Mouse (Mus musculus): Measurements from ENCODE around the gene Filip1. TPM values are rescaled to one million over a fixed set of nuclear protein-coding genes. Genes with fewer than 3 reads are reported as not detected.

Filip1 gene
- total RNA-seq, 2 experiments from 2014 or later, result 16.2 to 16.4 TPM

- Histone ChIP-seq H3K4me3 (no peak overlapping the region), H3K27ac (no peak overlapping the region)
- intact Hi-C loops (cut with DNase I), result no loop called here
- TF ChIP-seq CTCF (IDR thresholded peaks at IDR 0.05), result no peak
- DNase-seq (ENCODE audit: extremely low spot score in 1 of 2, low spot score in 2 of 2), result no peak
Measured at GRCm38 (mm10) chr9:79943986-79944385, 68.7 kb downstream of the Filip1 start.

GRCm38 (mm10) chr9:79938416-79939206 lies 74.0 kb downstream of the Filip1 start:
- no peak for TF ChIP-seq CTCF (IDR thresholded peaks at IDR 0.05)
- H3K4me3 ChIP-seq, result no peak overlapping the region
- H3K27ac ChIP-seq, result no peak overlapping the region
- no peak for DNase-seq (ENCODE audit: extremely low spot score in 1 of 2, low spot score in 2 of 2)
- intact Hi-C loops (cut with DNase I), result no loop called here

GRCm38 (mm10) chr9:79937570-79937969 lies 75.1 kb downstream of the Filip1 start:
- DNase-seq (ENCODE audit: extremely low spot score in 1 of 2, low spot score in 2 of 2), result no peak
- intact Hi-C loops (cut with DNase I), result no loop called here
- H3K4me3 ChIP-seq, result no peak overlapping the region
- TF ChIP-seq CTCF (IDR thresholded peaks at IDR 0.05), result no peak
- H3K27ac ChIP-seq, result no peak overlapping the region

DNA sequence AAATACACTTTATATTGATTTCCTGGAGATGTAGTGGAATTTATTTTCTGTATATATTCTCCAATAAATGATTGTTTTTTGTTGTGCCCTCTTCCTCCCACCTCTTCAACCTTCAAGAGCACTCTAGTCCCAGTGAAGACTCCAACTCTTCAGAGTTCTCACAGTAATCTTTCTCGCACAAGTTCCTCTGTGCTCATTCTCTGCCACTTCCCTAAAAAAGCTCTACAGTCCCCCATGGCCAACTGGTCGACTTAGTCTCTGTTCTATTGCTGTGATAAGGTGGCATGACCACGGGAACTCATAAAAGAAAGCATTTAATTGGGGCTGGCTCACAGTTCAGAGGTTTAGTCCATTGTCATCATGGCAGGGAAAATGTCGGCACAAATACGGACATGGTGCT lies 80.1 kb downstream of the Filip1 start:
- TF ChIP-seq CTCF (IDR thresholded peaks at IDR 0.05), result no peak
- no peak for DNase-seq (ENCODE audit: extremely low spot score in 1 of 2, low spot score in 2 of 2)

DNA sequence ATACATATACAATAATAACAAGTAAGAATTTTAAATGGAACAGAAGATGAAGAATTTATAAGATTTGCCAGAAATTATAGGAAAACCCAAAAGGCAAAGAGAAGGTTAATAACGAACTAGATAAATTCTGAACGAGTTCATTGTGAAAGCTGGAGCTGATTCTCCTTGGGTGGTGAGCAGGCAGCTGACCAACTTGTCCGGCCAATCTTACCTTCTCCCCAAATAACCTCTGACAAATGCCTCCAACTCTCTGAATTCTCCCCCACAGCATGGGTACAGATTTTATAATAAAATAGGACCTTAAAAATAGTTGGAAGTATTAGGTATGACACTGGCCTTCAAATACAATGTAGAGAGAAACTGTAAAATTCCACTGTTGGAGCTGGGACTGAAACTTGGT lies 84.6 kb downstream of the Filip1 start:
- Histone ChIP-seq H3K4me3 (no peak overlapping the region), H3K27ac (no peak overlapping the region)
- DNase-seq (ENCODE audit: extremely low spot score in 1 of 2, low spot score in 2 of 2), result no peak
- TF ChIP-seq CTCF (IDR thresholded peaks at IDR 0.05), result no peak
- intact Hi-C loops (cut with DNase I), result no loop called here

More for the DNA sequence above, 80.1 kb downstream of the Filip1 start:
- H3K27ac ChIP-seq, result no peak overlapping the region
- intact Hi-C loops (cut with DNase I), result no loop called here
- no peak overlapping the region for H3K4me3 ChIP-seq

- intact Hi-C loops (cut with DNase I), result no loop called here
- no peak overlapping the region for H3K27ac ChIP-seq
- H3K4me3 ChIP-seq, result no peak overlapping the region
- DNase-seq (ENCODE audit: extremely low spot score in 1 of 2, low spot score in 2 of 2), result peak in 1 of 2 experiments; percentile 31
- no peak for TF ChIP-seq CTCF (IDR thresholded peaks at IDR 0.05)
Measured at GRCm38 (mm10) chr9:79927156-79927870, 85.3 kb downstream of the Filip1 start.

DNA sequence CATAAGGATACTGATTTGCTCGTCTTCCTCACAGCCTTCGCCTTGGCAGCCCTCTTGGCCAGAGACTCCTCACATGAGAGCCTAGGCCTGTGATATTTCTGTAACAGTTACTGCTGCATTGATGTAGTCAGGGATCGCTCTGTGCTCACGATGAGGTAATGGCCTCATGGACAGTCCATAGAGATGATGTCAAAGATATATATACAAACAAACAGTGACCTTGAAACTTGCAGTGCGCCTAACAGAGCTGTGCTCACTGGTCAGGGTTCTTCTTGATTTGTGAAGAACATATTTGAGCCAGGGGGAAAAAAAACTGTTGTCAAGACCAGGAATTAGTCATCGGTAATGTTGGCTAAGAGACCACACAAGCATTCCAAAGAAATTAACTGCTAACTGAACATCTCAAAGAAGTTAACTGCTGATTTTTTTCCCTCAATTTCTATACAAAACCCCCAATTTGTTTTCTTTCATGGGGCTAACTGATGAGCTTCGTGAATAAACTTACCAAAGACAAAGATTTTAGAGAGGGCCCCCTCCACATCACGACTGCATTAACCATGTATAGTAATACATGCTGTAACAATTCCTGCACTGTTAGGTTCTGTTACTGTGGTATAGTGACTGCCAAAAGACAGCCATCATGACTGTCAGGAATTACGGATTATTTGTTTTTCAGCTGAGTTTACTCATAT lies 86.0 kb downstream of the Filip1 start:
- intact Hi-C loops (cut with DNase I), result no loop called here
- no peak overlapping the region for H3K27ac ChIP-seq
- no peak for DNase-seq (ENCODE audit: extremely low spot score in 1 of 2, low spot score in 2 of 2)
- no peak for TF ChIP-seq CTCF (IDR thresholded peaks at IDR 0.05)
- no peak overlapping the region for H3K4me3 ChIP-seq

GRCm38 (mm10) chr9:79925950-79926349 lies 86.7 kb downstream of the Filip1 start:
- no peak for TF ChIP-seq CTCF (IDR thresholded peaks at IDR 0.05)
- DNase-seq (ENCODE audit: extremely low spot score in 1 of 2, low spot score in 2 of 2), result no peak
- no peak overlapping the region for H3K4me3 ChIP-seq
- no peak overlapping the region for H3K27ac ChIP-seq
- intact Hi-C loops (cut with DNase I), result no loop called here

DNA sequence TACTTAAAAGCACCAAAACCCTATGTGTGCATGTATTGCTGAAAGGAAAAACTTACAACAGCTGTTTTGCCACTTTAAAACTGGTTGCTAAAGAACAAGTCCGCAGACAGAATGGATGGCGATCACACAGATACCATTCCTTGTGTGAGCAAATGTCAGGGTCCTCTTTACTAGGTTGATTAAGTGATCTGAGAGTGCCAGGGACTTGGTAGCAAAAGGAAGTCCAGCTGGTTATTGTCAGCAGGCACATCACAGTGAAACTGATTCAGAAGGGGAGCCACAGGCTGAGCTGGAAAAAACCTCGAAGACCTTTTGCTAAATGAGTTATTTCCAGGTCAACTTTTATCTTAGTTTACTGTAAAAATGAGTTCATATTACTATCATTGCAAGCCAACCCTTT lies 89.4 kb downstream of the Filip1 start:
- DNase-seq (ENCODE audit: extremely low spot score in 1 of 2, low spot score in 2 of 2), result no peak
- no peak overlapping the region for H3K4me3 ChIP-seq
- intact Hi-C loops (cut with DNase I), result no loop called here
- no peak for TF ChIP-seq CTCF (IDR thresholded peaks at IDR 0.05)
- H3K27ac ChIP-seq, result no peak overlapping the region

DNA sequence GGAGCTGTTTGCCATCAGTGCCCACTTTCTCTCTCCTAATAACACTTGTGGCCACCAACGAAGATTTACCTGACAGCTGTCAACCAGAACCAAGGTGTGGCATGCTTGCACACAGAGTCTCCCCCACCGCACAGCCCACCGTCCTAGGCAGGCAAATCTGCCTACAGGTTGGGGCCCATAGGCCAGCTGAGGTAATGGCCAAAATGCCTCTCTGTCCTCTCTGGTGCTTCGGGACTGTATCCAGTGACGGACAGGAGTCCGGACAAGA lies 90.2 kb downstream of the Filip1 start:
- TF ChIP-seq CTCF (IDR thresholded peaks at IDR 0.05), result no peak
- intact Hi-C loops (cut with DNase I), result no loop called here
- no peak for DNase-seq (ENCODE audit: extremely low spot score in 1 of 2, low spot score in 2 of 2)

DNA sequence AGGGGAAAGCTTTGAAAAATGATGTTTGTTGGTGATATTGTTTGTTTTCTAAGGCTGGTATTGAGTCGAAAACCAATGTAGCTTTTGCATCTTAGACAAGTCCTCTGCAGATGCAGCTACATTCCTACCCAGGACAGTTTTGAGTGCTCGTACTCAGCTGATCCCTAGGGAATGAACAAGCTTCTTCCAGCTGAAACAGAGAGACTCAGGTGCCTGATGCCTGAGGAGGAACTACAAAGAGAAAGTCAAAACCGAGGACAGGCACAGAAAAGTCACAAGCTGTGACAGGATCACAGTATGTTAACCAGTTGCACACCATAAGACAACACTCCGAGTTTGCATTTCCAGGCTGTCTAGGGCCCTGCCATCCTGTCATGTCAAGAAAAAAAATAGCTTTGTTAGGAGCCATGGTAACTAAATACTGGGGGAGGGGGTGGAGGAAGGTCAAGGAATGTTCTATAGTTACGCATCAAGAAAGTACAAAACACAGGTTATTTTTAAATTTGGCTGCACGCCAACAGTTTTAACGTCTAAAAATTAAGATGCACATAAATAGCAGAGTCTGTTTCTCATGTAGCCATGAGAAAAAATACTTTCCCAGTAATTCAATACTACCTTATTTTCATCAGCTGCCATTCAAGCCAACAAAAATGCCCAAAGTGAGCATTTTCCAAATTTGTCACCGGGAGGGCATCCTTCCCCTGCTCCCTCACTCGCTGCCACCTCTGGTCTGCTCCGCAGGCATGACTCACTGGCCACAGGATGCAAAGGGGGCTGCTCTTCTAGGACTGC lies 90.8 kb downstream of the Filip1 start:
- TF ChIP-seq CTCF (IDR thresholded peaks at IDR 0.05), result no peak
- no peak for DNase-seq (ENCODE audit: extremely low spot score in 1 of 2, low spot score in 2 of 2)
- Histone ChIP-seq H3K27ac (no peak overlapping the region), H3K4me3 (no peak overlapping the region)
- intact Hi-C loops (cut with DNase I), result no loop called here

More for the DNA sequence above, 90.2 kb downstream of the Filip1 start:
- H3K27ac ChIP-seq, result no peak overlapping the region
- H3K4me3 ChIP-seq, result no peak overlapping the region

GRCm38 (mm10) chr9:79920540-79920933 lies 92.1 kb downstream of the Filip1 start:
- Histone ChIP-seq H3K27ac (no peak overlapping the region), H3K4me3 (no peak overlapping the region)
- no peak for DNase-seq (ENCODE audit: extremely low spot score in 1 of 2, low spot score in 2 of 2)
- intact Hi-C loops (cut with DNase I), result no loop called here
- no peak for TF ChIP-seq CTCF (IDR thresholded peaks at IDR 0.05)
